Mouse (Mus musculus) brain, embryonic 14.5 days (tissue): ENCODE results near the gene Dtymk. TPM values are rescaled to one million over a fixed set of nuclear protein-coding genes. Genes with fewer than 3 reads are reported as not detected.
"Not testable (repeated sequence)": the region's sequence is repeated elsewhere in the genome, so short reads cannot be mapped to it uniquely, and the experiment has no call there.

Source experiments
- DNase-seq: peaks from one replicate; pipeline ENCODE4 v3.0.0-alpha.2; 2011; ENCODE audit warnings: low read depth
- CTCF ChIP-seq: fragments of 200-500 bp; IDR thresholded peaks from 2 replicates; pipeline ENCODE4 v1.5.1; 2012; ENCODE audit warnings: inconsistent platforms, mild to moderate bottlenecking, moderate library complexity, borderline replicate concordance; ENCODE audit not compliant: insufficient read depth, insufficient read length; ENCODE audit errors: extremely low read depth
- POLR2A ChIP-seq: fragments of 200-500 bp; IDR thresholded peaks from 2 replicates; pipeline ENCODE4 v1.6.1; 2012; ENCODE audit warnings: mild to moderate bottlenecking, inconsistent platforms, borderline replicate concordance; ENCODE audit not compliant: poor library complexity, insufficient read depth, insufficient read length, severe bottlenecking; ENCODE audit errors: extremely low read depth
- polyA plus RNA-seq: library from polyadenylated mRNA; depleted of rRNA; stranded (reverse); fragments of >200 nt; gene quantifications from 2 replicates; pipeline ENCODE4 v1.2.3, GENCODE M21; 2012

The Dtymk gene
- polyA plus RNA-seq, 1 experiment: 145 TPM

GRCm38 (mm10) chr1:93803556-93804507, 2.1 kb upstream of the Dtymk start, which contains the start of gene Ing5:
TSS of gene Ing5 (plus strand) at chr1:93803965.
- DNase-seq: peak; percentile 99
- peak; percentile 96 for TF ChIP-seq CTCF
- peak; percentile 51; the same call in 1 of the 2 replicates for TF ChIP-seq POLR2A

GRCm38 (mm10) chr1:93802771-93803170, 1.0 kb upstream of the Dtymk start:
- no peak for TF ChIP-seq CTCF
- TF ChIP-seq POLR2A: no peak
- DNase-seq: no peak

GRCm38 (mm10) chr1:93800670-93801503, 847 bp downstream of the Dtymk start:
- TF ChIP-seq CTCF: no peak
- TF ChIP-seq POLR2A: no peak
- peak; percentile 6 for DNase-seq

GRCm38 (mm10) chr1:93795886-93796285, 5.8 kb downstream of the Dtymk start:
- TF ChIP-seq CTCF (no peak), POLR2A (no peak)
- DNase-seq: no peak

GRCm38 (mm10) chr1:93794526-93794925, 7.2 kb downstream of the Dtymk start:
- DNase-seq: no peak
- TF ChIP-seq CTCF (no peak), POLR2A (no peak)

- DNase-seq: no peak
- TF ChIP-seq CTCF (no peak), POLR2A (no peak)
These were observed 14.8 kb downstream of the Dtymk start for GRCm38 (mm10) chr1:93786912-93787311.

GRCm38 (mm10) chr1:93776686-93777085, 25.0 kb downstream of the Dtymk start:
- no peak for DNase-seq
- TF ChIP-seq POLR2A (no peak), CTCF (no peak)

- no peak for DNase-seq
- TF ChIP-seq CTCF: no peak
These were observed 31.8 kb downstream of the Dtymk start for GRCm38 (mm10) chr1:93769901-93770300.

- TF ChIP-seq POLR2A: no peak
- no peak for TF ChIP-seq CTCF
- DNase-seq: no peak
These were observed 34.1 kb downstream of the Dtymk start for GRCm38 (mm10) chr1:93767600-93767999.

GRCm38 (mm10) chr1:93764871-93765591, 36.7 kb downstream of the Dtymk start:
- TF ChIP-seq POLR2A (no peak), CTCF (no peak)

GRCm38 (mm10) chr1:93763531-93763930, 38.2 kb downstream of the Dtymk start:
- not testable (repeated sequence) for DNase-seq

More at GRCm38 (mm10) chr1:93764871-93765591, 36.7 kb downstream of the Dtymk start:
- no peak for DNase-seq
